Mouse (Mus musculus) midbrain, postnatal 0 days (tissue): ENCODE measurements around the gene Znrf2. TPM values are rescaled to one million over a fixed set of nuclear protein-coding genes. Genes with fewer than 3 reads are reported as not detected.

Source experiments
- ATAC-seq: fragments of 200-750 bp; cut with Nextera tagmentation; 2 replicates; pipeline ENCODE4 v1.8.0; 2017; ENCODE audit warnings: moderate number of reproducible peaks, mild to moderate bottlenecking, moderate TSS enrichment, moderate library complexity; ENCODE audit not compliant: low FRiP score
- DNase-seq: peaks from one replicate; pipeline ENCODE4 v3.0.0-alpha.2; 2015; ENCODE audit warnings: low spot score
- H3K27ac ChIP-seq: fragments of 300-500 bp; sonication (generic); 2 replicates; pipeline ENCODE4 v1.5.1; 2014; ENCODE audit warnings: low read depth, mild to moderate bottlenecking, low read length, mixed read lengths
- H3K27me3 ChIP-seq: fragments of 300-500 bp; sonication (generic); 2 replicates; pipeline ENCODE4 v1.6.1; 2014; ENCODE audit warnings: low read length, control low read depth, mixed read lengths; ENCODE audit not compliant: insufficient read depth
- H3K36me3 ChIP-seq: fragments of 300-500 bp; sonication (generic); 2 replicates; pipeline ENCODE4 v1.6.1; 2014; ENCODE audit warnings: low read length, control low read depth, mixed read lengths; ENCODE audit not compliant: insufficient read depth
- H3K4me1 ChIP-seq: fragments of 300-500 bp; sonication (generic); 2 replicates; pipeline ENCODE4 v1.6.1; 2014; ENCODE audit warnings: mild to moderate bottlenecking, control low read depth, antibody characterized with exemption, low read length, mixed read lengths; ENCODE audit not compliant: insufficient read depth
- H3K4me2 ChIP-seq: fragments of 300-500 bp; sonication (generic); 2 replicates; pipeline ENCODE4 v1.6.1; 2014; ENCODE audit warnings: low read depth, mild to moderate bottlenecking, low read length, mixed read lengths; ENCODE audit not compliant: poor library complexity, severe bottlenecking
- H3K4me3 ChIP-seq: fragments of 300-500 bp; sonication (generic); 2 replicates; pipeline ENCODE4 v1.5.1; 2014; ENCODE audit warnings: low read depth, mild to moderate bottlenecking, low read length, moderate library complexity
- H3K9ac ChIP-seq: fragments of 300-500 bp; sonication (generic); replicated peaks from 2 replicates; pipeline ENCODE4 v1.6.1; 2014; ENCODE audit warnings: mild to moderate bottlenecking, low read length, moderate library complexity, mixed read lengths; ENCODE audit not compliant: poor library complexity, severe bottlenecking
- H3K9me3 ChIP-seq: fragments of 300-500 bp; sonication (generic); 2 replicates; pipeline ENCODE4 v1.6.1; 2016; ENCODE audit warnings: low read length, control low read depth
- CTCF ChIP-seq: IDR thresholded peaks from 2 replicates; pipeline ENCODE4 v1.5.1; 2016; ENCODE audit warnings: antibody characterized with exemption, mild to moderate bottlenecking
- WGBS: fragments of 180-500 bp; shearing (Covaris S2); extraction: QIAGEN DNeasy Blood & Tissue Kit; methylation state at CpG from one replicate; pipeline ENCODE4 v1.1.7; 2014; 5-methylcytosine and 5-hydroxymethylcytosine counted together
- polyA plus RNA-seq: library from polyadenylated mRNA; unstranded; fragments of >200 nt; fragmentation: Nextera tagmentation; extraction: Ambion mirVana; gene quantifications from 2 replicates; pipeline ENCODE4 v1.2.1, GENCODE M21; 2015
- total RNA-seq: library from RNA; depleted of rRNA; stranded (reverse); fragments of >200 nt; gene quantifications from 2 replicates; pipeline ENCODE4 v1.2.3, GENCODE M21; 2014

Znrf2 gene
- total and polyA plus RNA-seq, 2 experiments from 2014 or later, result 6.5 to 32.8 TPM

DNA sequence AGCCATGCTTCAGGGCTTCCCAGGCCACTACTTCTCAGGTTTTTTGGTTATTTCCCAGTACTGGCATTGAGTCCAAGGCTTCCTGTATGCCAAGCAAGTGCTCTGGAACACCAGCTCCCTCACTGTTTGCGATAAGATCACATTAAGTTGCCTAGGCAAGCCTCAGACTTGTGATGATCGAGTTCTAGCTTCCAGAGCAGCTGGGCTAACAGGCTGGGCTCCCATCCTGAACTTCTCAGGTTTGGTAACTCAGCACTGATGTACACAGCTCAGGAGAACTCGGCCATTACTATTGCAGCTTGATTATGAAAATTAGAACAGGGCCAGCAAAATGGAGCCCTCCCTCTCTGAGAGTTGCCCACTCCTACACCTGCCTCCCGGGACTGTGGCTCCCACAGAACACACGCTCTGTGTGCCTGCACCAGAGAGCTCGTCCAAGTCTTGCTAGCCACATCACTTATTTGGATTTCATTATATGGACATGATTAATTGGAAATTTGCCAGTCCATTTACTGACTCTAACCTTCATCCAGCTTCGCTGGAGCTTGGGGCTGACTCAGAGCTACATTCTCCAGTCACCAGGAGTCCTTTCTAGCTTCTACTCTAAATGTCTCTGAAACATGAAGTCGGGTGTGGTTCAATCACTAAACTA, 14.5 kb downstream of the Znrf2 start:
- Histone ChIP-seq H3K4me2 (no peak overlapping the region), H3K27me3 (no peaks in the 10 kb centered on the region), H3K9ac (no peak overlapping the region), H3K9me3 (no peaks in the 10 kb centered on the region), H3K4me1 (peaks cover 3% of the 10 kb centered on the region; the same call in 1 of the 2 replicates), H3K36me3 (no peaks in the 10 kb centered on the region), H3K27ac (no peak overlapping the region), H3K4me3 (no peak overlapping the region)
- ATAC-seq (no peak), DNase-seq (no peak)
- no peak for TF ChIP-seq CTCF
- 75% methylated on average over 8 of the region's 8 CpGs for WGBS

DNA sequence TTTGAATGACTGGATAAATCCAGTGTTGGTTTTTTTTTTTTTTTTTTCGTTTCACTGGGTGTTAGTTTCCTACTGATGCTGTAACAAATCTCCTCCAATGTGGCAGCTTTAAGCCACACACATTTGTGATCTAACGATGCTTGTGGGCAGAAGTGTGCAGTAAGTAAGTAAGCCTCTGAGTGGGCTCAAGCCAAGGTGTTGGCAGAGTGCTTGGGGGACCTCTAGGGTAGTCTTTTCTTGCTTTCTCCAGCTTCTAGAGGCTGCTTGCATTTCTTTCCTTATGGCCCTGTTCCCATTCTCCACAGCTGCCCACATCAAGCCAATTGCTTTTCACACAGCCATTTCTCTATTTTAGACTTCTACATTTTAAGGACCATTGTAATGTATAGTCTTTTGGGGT, 16.7 kb downstream of the Znrf2 start:
- peak; percentile 14 for DNase-seq
- no peak for TF ChIP-seq CTCF
- no peak overlapping the region for H3K4me2 ChIP-seq
- H3K4me3 ChIP-seq, result no peak overlapping the region
- no peak for ATAC-seq
- H3K27me3 ChIP-seq, result no peaks in the 10 kb centered on the region
- no peak overlapping the region for H3K9ac ChIP-seq
- peaks cover 3% of the 10 kb centered on the region; the same call in 1 of the 2 replicates for H3K4me1 ChIP-seq
- WGBS, result 54% methylated on average over 2 of the region's 2 CpGs
- no peaks in the 10 kb centered on the region for H3K9me3 ChIP-seq
- H3K36me3 ChIP-seq, result no peaks in the 10 kb centered on the region
- no peak overlapping the region for H3K27ac ChIP-seq

DNA sequence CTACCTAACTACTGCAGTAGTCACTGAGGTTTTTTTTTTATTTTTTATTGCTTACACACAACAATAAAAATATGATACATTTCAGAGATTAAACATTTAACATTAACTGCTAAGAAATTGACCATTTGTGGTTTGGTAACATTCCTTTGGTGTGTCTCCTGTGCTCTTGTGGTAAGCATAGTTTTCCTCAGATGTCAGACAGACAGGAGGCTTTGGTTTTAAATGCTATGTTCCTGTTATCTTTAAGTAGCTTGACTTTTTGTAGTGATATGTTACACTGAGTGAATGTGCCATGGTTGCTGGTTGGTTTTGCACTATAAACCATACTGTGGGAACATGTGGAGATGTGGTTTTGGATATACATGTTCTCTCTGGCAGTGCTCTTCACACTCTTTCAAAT, 19.9 kb downstream of the Znrf2 start:
- Histone ChIP-seq H3K36me3 (no peaks in the 10 kb centered on the region), H3K9ac (no peak overlapping the region), H3K9me3 (no peaks in the 10 kb centered on the region), H3K4me3 (no peak overlapping the region), H3K27ac (no peak overlapping the region), H3K4me1 (no peaks in the 10 kb centered on the region), H3K4me2 (no peak overlapping the region), H3K27me3 (no peaks in the 10 kb centered on the region)
- ATAC-seq (no peak), DNase-seq (no peak)
- TF ChIP-seq CTCF, result no peak

DNA sequence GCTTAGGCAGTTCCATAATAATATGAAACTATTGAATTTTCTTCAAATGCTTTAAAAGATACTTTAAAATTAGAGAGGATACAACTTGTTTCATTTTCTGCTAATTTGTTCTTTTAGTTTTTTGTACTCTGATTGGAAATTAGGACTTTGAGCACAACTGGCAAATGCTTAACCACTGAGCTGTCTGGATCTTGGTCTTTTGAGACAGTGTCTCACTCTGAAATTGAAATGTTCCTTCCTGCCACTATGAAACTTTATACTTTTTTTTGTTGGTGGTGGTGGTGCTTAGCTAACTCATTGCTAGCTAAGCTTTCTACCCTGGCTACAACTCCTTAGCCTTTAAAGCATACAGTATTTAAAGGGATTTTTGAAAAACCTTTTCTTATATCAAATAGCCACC, 24.7 kb downstream of the Znrf2 start:
- Histone ChIP-seq H3K36me3 (no peaks in the 10 kb centered on the region), H3K4me1 (no peaks in the 10 kb centered on the region), H3K27ac (no peak overlapping the region), H3K4me3 (no peak overlapping the region), H3K27me3 (no peaks in the 10 kb centered on the region), H3K9me3 (no peaks in the 10 kb centered on the region), H3K4me2 (no peak overlapping the region), H3K9ac (no peak overlapping the region)
- DNase-seq (no peak), ATAC-seq (no peak)
- no peak for TF ChIP-seq CTCF

DNA sequence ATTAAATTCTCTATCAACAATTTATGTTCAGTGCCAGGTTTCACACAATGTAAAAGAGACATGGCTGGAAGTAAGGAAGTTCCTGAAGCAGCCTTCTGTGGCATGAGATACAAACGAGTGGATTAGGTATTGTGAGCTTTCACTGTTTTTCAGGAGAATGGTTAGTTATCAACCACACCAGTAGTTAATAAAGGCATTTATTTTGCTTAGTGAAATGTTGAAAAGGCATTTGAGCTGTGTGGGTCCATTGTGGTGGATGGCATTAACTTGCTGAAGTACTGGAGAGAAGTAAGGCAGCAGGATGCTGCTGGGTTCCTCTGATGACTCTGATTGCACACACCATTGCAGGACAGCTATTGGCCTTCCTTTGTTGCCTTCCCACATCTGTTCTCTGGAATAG, 25.3 kb downstream of the Znrf2 start:
- 26% methylated on average over 1 of the region's 1 CpGs for WGBS
- Histone ChIP-seq H3K4me2 (no peak overlapping the region), H3K9me3 (no peaks in the 10 kb centered on the region), H3K27me3 (no peaks in the 10 kb centered on the region), H3K4me1 (no peaks in the 10 kb centered on the region), H3K36me3 (no peaks in the 10 kb centered on the region), H3K9ac (no peak overlapping the region), H3K4me3 (no peak overlapping the region), H3K27ac (no peak overlapping the region)
- no peak for DNase-seq
- TF ChIP-seq CTCF, result no peak
- ATAC-seq, result no peak

DNA sequence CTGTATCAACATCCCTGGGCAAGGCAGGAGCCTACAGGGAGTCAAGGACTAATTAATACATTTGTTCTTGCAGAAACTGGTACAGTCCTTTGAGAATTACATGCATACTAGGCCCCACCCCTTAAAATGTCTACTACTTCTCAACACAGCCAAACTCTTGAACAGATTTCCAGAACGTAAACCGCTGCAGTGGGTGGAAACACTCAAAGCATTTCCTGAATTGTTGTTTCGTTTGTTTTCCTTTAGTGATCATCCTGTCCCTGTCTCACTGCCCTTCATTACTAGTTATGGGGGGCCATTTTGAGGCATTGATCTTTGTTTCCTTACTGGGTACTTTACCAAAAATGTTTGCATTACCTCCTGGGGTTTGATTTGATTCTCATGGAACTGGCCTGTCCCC, 31.8 kb downstream of the Znrf2 start:
- Histone ChIP-seq H3K27ac (no peak overlapping the region), H3K9ac (no peak overlapping the region), H3K4me3 (no peak overlapping the region), H3K4me1 (0 out of 2 replicates have a peak, but pooled peaks cover 6% of the 10 kb centered on the region), H3K27me3 (no peaks in the 10 kb centered on the region), H3K36me3 (no peaks in the 10 kb centered on the region), H3K9me3 (no peaks in the 10 kb centered on the region), H3K4me2 (no peak overlapping the region)
- no peak for ATAC-seq
- WGBS, result 96% methylated on average over 3 of the region's 3 CpGs
- DNase-seq, result no peak
- TF ChIP-seq CTCF, result no peak
